Mouse (Mus musculus) gastrocnemius, postnatal 36 days (tissue): ENCODE measurements around the gene Gimap1. TPM values are rescaled to one million over a fixed set of nuclear protein-coding genes. Genes with fewer than 3 reads are reported as not detected.
A peak's percentile ranks its signal among the peaks of the same experiment; 100 is the strongest.

Experiments
- DNase-seq, 2 experiments: peaks; one replicate each; pipeline ENCODE4 v3.0.0; 2022
- intact Hi-C: fragments of 180-260 bp; cut with DNase I; formaldehyde crosslinking; loops from one replicate; pipeline ENCODE4 v1.15.1; 2025
- total RNA-seq, 2 experiments: library from RNA; stranded (reverse); gene quantifications; 2 replicates each; pipeline ENCODE4 v1.2.3; 2021

The Gimap1 gene
- total RNA-seq, 2 experiments from 2014 or later, result 3.0 to 3.4 TPM

DNA sequence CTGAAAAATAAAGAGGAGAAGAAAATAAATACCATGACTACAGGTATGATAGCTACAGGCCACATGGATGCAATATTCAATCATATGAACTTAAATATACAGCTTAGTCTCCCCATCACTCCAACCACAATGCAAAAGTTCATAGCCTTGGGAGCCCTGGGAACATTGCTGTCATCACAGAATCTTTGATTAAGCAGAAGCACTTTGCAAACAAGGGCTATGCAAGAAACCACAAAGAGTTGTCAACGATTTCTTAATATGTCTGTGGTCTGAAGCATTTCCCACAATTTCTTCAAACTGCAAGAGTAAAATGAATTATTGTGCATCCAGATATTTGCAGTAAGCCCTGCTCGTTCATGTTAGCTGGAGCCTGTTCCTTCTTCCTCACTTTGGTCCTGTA lies 1.8 kb upstream of the Gimap1 start:
- intact Hi-C loops, result no loop called here
- DNase-seq, result no peak

DNA sequence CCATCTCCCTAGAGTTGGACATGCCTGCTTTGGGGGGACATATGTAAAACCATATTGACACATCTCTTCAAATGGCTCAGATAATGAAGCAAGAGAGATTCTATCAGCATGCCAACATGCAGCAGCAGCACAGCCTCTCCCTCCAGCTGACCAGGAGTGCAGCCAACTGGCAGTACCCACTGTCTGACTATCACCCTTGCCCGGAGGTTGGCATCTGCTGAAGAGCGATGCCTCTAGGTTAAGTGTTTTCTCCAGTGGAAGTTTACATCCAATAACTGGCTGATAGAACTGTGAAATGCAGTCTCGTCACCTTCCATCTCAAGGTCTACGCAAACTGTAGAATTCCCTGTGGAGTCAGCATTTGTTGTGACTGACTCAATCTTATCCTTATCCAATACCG lies 1.2 kb upstream of the Gimap1 start:
- no peak for DNase-seq
- intact Hi-C loops, result no loop called here

DNA sequence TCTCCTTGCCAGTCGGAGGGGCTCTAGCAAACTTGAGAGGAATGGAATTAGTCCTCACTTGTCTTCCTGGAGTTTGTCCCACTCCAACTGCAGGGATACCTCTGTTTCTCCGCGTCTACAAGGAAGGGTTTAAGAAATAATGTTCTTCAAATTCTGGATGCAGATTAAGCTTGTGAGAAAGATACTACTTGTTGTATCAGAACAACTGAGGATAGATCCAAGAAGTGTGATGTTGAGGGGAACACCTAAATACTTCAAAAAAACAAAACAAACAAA lies 864 bp downstream of the Gimap1 start:
- intact Hi-C loops, result no loop called here
- DNase-seq, result no peak

DNA sequence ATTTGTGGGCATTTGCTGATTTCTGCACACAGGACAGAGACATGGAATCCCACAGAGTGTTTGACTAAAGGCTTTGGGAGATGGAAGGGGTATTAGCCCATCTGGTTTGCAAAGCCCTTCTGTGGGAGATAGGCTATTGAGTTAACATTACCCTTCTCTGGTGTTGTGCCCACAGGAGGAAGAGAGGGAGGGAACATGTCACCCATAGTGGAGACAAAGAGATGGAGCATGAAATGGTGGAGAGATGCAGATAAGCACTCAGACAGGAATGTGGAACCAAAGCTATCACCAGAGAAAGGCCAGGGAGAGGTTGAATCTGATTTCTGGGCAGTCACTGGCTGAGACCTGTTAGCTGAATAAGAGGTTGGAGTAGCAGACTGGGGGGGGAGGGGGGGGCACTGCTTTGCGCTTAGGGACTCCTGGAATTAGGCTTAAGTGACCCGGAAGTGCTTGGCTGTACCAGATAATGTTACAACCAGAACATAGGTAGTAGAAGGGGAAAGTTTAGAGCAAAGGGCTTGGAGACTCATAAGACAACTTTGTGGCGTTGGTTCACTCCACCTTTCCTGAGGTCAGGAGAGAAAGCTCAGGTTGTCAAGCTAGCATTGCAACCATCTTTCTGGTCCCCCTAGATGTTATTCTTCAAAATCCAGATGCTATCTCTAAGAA lies 1.8 kb downstream of the Gimap1 start:
- no peak for DNase-seq
- intact Hi-C loops, result no loop called here

DNA sequence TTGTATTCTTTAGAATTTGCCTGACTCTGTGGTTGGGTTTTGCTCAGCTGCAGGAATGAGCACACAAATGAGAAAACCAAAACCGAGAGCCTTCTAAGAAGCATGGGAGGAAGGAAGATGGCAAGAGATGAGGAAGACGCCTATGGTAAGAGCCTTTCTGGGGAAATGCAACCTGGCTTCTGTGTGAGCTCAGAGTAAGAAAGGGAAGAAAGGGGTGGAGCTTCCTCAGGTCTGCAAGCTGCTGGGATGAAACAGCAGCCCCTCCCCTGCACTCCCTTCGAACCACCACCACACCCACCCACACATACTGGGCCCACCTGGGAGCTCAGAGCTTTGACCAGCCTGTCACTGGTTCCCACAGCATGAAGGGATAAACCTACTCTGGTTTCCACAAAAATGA lies 2.4 kb downstream of the Gimap1 start:
- intact Hi-C loops, result no loop called here
- DNase-seq, result no peak

DNA sequence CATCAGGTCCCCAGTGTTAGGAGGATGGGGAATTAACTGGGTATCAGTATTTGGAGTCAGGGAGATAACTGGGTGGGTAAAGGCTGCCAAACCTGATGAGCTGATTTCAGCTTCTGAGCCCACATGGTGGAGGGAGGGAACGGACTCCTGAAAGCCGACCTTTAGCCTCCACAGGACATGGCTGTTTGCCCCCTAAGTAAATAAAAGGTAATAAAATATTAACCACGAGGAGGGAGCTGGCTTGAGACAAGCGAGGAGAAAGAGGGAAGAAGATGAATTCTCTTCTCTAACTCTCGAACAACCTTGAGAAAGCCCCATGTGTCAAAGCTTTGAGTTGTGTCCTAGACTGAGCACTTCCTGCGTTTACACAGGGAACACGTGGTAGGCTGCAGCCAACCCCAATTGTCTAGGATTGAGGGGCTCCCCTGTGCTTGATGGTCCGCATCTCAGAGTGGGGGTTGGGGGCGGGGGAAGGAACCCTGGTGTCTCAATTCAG lies 2.9 kb downstream of the Gimap1 start:
- intact Hi-C loops, result no loop called here
- no peak for DNase-seq

DNA sequence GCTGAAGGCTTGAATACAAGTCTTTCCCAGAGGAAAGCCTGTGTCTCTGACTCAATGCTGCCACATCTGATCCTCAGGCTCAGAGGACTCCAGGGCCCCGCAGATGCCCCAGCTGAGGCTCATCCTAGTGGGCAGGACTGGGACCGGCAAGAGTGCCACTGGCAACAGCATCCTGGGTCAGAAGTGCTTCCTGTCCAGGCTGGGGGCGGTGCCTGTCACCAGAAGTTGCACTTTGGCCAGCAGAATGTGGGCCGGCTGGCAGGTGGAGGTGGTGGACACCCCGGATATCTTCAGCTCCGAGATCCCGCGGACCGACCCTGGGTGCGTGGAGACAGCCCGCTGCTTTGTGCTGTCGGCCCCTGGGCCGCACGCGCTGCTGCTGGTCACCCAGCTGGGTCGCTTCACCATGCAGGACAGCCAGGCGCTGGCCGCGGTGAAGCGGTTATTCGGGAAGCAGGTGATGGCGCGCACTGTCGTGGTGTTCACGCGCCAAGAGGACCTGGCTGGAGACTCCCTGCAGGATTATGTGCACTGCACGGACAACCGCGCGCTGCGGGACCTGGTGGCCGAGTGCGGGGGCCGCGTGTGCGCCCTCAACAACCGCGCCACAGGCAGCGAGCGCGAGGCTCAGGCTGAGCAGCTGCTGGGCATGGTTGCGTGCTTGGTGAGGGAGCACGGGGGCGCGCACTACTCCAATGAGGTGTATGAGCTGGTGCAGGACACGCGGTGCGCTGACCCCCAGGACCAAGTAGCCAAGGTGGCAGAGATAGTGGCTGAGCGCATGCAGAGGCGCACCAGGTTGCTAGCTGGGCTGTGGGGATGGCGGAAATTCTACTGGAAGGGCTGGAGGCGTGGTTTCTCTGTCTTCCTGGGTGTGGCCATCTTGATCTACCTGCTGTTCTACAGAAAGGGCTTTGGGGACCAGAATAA lies 3.8 kb downstream of the Gimap1 start:
- intact Hi-C loops, result no loop called here
- DNase-seq, result no peak

DNA sequence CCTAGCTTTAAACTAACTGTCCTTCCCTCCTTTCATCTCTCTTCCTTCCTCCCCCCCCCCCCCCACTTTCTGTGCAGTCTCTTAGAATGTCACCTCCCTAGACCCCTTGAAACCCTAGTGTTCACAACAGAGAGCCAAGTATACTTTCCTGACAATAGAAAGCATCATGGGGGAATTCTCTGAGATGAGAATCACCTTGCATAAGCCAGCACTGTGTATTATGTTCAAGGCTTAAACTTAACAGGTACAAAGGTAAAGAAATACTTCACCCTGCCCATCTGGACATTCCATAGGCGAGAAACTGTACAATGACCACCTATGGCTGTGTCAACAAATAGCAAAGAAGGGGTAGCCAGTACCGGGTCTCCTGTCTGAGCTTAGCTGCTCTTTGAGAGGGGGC lies 6.6 kb downstream of the Gimap1 start:
- no peak for DNase-seq
- intact Hi-C loops, result no loop called here

DNA sequence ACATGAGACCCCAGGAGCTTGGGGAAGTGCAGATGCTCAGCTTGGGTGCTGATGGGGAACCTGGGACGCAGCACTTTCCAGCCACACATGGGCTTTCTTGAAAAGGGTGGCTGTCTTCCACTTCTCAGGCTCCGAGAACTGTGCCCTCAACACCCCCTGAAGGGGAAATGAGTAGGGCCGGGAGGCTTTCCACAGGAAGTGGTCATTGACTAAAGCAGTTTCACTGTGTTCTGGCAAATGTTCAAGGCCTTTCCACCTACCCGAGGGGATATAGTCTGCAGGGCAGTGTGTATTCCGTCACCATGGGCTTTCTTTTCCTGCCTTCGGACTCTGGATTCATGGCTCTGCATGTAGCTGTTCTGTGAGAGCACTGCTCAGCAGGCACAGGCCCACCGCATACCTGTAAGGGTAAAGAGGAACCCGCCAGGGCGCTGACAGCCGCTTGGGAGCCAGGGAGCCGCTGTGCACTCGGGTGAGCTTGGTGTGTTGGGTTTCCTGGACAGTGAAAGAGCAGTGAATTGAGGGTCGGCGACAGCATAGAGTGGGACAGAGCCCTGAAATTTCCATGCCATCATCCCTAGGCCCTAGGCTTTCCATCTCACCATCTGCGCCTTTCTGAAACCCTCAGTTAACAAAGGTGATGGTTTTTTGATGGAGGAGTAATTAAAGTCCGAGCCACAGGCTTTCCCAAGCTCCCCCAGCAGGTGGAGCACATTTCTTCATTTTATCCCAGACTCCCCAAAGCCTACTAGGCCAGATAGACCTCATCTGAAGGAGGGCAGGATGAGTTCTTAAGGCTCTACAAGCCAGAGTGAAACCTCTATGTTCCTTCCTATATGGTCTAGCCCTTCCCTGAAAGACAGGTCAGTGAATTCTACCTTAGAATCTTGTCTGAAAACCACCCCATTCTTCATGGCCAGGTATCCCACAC lies 7.4 kb downstream of the Gimap1 start, which contains the start of gene Gimap5:
Gene Gimap5, plus strand, starts transcription at position 239 of the 931 bp plus-strand sequence.
- intact Hi-C loops, result no loop called here
- peak in 1 of 2 experiments; percentile 22 for DNase-seq

DNA sequence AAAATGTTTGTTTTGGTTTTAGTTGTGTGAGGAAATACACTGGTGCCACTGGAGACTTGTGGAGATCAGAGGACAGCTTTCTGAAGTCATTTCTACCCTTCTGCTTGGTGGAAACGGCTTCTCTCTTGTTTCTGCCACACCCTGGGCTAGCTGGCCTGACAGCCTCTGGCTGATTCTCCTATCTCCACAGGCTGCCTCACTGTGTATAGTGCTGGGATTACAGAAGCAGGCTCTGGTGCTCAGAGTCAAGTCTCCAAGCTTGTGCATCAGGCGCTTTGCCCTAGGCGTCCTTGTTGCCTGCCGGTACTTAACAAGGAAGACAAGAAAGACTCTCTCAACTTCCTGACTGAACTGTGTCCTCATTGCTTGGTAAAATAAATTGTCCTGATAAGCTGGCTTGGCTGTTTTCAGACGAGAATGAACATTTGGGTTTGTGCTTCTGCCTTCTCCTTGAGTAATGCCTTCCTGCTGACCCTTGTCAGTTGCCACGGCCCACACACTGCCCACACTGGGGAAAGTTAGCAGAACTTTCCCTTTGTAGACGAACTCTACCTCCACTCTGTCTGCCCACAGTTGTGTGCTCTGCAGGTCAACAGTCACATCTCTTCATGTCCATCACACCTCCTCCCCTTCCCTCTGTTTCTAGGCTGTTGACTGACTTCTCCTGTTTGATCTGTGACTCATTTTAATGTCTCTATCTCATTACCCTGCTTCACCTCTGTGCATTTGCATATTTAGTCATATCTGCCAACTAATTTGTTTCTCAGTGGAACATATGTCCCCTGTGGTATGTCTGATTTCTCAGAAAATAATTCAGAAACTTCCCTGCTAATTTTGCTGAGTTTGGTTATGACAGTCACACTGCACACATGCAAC lies 8.5 kb downstream of the Gimap1 start:
- intact Hi-C loops, result no loop called here
- no peak for DNase-seq

DNA sequence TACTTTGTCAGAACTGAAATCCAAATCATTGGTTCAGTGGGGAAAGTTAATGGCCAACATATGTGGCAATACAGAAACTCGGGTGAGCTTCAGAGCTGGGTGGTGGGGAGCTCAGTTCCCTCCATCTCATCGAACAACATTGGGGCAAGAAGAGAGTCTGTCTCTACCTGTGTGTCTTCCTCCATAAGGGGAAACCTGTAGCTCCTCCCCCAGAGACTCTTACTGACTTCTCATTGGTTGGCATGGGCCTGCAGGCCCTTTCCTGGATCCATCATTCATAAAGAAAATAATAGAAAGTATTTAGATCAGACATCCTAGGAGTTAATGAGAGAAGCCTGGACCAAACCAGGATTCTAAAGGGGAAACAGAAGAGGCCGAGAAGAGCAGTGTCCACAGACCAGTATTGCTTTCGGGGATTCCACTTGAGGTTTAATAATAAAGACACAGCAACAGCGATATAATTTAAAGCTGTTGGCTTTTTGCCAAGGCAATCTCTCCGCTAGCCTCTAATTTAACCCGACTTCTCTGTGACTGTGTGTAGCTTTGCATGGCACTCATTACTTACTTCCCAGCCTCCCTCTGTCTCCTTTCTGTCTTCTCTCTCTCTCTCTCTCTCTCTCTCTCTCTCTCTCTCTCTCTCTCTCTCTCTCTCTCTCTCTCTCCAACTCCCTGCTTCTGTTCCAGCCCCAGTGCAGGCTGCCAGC lies 24.9 kb downstream of the Gimap1 start:
- no peak for DNase-seq
- intact Hi-C loops, result no loop called here

DNA sequence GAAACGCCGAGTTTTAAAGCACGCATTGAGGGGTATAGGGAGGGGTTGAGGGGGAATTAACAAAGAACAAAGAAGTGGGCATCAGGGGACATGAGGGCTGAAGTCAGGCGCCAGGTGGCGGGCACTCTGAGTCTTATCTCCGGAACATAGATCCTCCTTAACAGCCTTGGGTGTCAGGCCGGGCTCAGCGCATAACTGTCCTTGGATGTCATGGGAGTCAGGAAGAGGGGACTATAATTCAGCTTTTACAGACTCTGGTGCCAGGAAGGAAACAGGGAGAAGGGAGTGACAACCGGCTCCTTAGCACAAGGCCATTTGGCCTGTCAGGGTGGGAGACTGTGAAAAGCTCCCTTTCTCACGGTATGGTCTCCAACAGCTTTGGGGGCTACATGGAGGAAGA lies 25.6 kb downstream of the Gimap1 start:
- no peak for DNase-seq
- intact Hi-C loops, result no loop called here

DNA sequence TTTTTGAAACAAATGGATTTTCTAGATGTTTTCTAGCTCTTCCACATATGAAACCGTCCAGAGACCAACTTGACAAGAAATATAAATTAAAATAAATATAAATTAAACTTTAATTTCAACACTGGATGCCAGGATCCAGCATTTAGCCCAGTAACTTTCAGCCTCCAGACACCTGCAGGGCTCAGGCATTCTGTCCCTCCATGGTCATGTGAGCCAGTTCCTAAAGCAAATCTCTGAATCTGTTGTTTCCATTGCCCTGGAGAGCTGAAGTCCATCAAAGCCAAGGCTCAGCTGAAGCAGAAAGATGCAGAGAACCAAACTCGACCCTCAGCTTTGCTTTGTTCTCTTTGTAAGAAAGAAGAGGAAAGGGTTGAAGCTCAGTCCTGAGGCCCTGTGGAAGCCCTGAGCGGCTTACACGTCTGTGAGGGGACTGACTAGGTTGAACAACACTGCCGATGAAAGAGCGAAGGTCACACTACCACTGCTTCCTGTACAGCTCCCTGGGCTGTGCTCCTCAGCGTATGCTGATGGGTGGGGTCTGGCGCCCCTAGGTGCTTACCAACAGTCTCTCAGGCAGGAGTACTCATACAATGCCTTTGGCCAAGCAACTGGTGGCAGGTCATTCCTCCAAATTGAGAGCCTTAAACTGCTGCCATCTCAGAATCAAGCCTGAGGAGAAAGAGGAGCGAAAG lies 29.5 kb downstream of the Gimap1 start:
- intact Hi-C loops, result no loop called here
- no peak for DNase-seq

DNA sequence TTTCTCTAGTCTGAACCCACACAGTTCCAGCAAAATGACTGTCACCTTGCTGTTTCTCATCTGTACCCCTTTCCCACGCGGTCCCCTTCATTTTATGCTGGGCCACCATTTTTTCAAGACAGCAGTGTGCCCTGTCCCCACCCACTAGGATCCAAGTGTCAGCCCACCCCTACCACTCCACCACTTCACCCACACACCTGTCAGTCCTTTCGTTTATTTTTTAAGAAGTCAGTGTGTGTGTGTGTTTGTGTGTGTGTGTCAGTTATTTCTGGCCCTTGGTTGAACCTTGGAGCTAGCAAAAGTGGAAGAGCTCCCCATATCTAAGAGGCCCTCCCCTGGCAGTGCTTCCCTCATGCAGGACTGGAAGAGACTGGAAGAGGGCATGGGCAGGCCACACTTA lies 30.1 kb downstream of the Gimap1 start:
- intact Hi-C loops, result no loop called here
- no peak for DNase-seq

DNA sequence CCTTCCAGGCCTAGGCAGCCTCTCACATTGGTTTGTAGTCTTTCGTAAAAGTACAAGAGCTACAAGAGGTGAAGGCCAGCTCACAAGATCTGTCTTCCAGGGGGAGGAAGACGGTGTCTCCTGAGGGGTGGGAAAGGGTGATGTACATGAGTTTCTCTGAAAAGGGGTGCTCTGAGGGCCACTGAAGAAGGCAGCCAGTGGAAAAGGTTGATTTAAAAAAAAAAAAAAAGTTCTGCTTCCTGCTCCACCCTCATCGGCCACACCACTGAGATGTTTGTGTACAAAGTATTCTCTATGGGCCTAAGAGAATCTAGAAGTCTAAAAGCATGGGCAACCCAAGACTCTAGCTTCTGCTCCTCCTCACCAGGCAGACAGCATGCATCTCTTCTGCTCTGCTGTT lies 31.8 kb downstream of the Gimap1 start, which contains the start of gene Gimap3:
Gene Gimap3, minus strand, starts transcription at position 156 of the 400 bp plus-strand sequence.
- no peak for DNase-seq
- intact Hi-C loops, result no loop called here

DNA sequence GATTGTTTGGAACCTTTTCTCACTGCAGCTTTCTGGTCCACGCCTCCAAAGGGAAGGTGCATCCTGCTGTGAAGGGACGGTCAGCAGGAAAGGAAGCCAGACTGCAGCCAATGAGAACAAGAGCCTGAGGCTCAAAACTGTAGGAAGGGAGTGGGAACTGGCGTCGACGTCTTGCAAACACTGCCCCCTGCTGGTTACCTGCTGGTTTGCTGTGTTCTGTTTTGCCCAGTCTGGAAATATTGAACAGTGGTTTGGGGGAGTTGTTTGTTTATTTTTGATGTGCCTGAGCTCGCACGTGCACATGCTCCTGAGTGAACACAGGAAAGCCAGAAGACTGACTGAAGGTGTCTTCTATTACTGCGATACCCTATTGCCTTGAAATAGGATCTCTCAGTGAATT lies 33.2 kb downstream of the Gimap1 start:
- DNase-seq, result peak; percentile 64 to 74
- intact Hi-C loops, result loop anchor here (2.0 kb wide), 1 partner anchor 127 kb away; no protein-coding TSS in a partner anchor

DNA sequence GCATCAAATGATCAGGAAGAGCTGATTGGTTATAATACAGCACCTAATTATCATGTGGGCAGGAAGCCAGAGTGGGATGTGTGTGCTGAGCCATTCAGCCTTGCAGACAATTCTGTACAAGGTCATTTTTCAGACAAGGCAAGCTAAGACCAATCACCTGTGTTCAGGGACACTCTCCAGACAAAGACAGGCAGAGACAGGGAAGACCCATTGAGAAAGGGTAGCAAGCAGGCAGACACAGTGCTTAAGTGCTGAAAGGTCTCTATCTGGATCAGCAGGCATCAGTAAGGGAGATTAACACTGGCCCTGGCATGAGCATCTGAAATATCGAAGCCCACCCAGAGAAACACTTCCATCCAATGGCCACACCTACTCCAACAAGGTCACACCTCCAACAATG lies 45.6 kb downstream of the Gimap1 start:
- DNase-seq, result no peak
- intact Hi-C loops, result loop anchor here (5.0 kb wide), 1 partner anchor 607 kb away; no protein-coding TSS in a partner anchor

DNA sequence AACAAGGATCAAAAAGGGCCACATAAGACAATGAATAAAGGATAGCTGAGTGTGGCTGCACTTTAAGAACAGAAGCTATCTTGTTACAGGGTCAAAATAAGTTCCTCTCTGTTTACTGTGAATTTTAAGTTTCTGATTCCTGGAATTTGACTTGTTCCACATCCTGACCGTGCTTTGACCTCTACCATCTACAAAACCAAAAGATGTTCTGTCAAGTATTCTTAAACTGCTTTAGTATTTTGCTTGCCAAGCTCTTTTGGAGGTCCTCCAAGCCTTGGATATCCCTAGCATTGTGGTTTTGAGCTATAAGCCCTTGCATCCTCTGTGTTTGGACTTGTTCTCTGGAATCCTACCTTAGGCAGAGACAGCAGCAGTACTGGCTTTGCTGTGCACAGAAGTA lies 46.3 kb downstream of the Gimap1 start:
- intact Hi-C loops, result no loop called here
- DNase-seq, result peak in 1 of 2 experiments; percentile 25
